Mouse (Mus musculus): ENCODE results near the gene Otud4.
"Not testable (repeated sequence)": the region's sequence is repeated elsewhere in the genome, so short reads cannot be mapped to it uniquely, and the experiment has no call there.

The Otud4 gene

GRCm38 (mm10) chr8:79638001-79638706 is 1.3 kb upstream of the Otud4 start:
- in situ Hi-C loops (cut with MboI, MseI), result no loop called here

- in situ Hi-C loops (cut with MboI, MseI), result no loop called here
These were observed 490 bp upstream of the Otud4 start for GRCm38 (mm10) chr8:79638707-79639549.

GRCm38 (mm10) chr8:79641119-79641518 is 1.7 kb downstream of the Otud4 start:
- in situ Hi-C loops (cut with MboI, MseI), result loop anchor here (10.0 kb wide), 1 partner anchor 54 kb away; no protein-coding TSS in a partner anchor

GRCm38 (mm10) chr8:79649569-79649968 is 10.2 kb downstream of the Otud4 start:
- in situ Hi-C loops (cut with MboI, MseI), result loop anchor here (10.0 kb wide), 1 partner anchor 45 kb away; no protein-coding TSS in a partner anchor

GRCm38 (mm10) chr8:79650158-79650814 is 10.9 kb downstream of the Otud4 start:
- in situ Hi-C loops (cut with MboI, MseI), result no loop called here

- in situ Hi-C loops (cut with MboI, MseI), result no loop called here
These were observed 14.3 kb downstream of the Otud4 start for GRCm38 (mm10) chr8:79653736-79654135.

- in situ Hi-C loops (cut with MboI, MseI), result not testable (repeated sequence)
These were observed 19.3 kb downstream of the Otud4 start for GRCm38 (mm10) chr8:79658715-79659114.

- in situ Hi-C loops (cut with MboI, MseI), result loop anchor here (25.0 kb wide), 1 partner anchor 1311 kb away; no protein-coding TSS in a partner anchor
These were observed 37.0 kb downstream of the Otud4 start for GRCm38 (mm10) chr8:79676461-79676860.

GRCm38 (mm10) chr8:79679005-79679404 is 39.6 kb downstream of the Otud4 start:
- in situ Hi-C loops (cut with MboI, MseI), result loop anchor here (25.0 kb wide), 1 partner anchor 1308 kb away; no protein-coding TSS in a partner anchor

GRCm38 (mm10) chr8:79680083-79680482 is 40.7 kb downstream of the Otud4 start:
- in situ Hi-C loops (cut with MboI, MseI), result loop anchor here (25.0 kb wide), 1 partner anchor 1307 kb away; no protein-coding TSS in a partner anchor

- in situ Hi-C loops (cut with MboI, MseI), result loop anchor here (25.0 kb wide), 1 partner anchor 1307 kb away; no protein-coding TSS in a partner anchor
These were observed 41.1 kb downstream of the Otud4 start for GRCm38 (mm10) chr8:79680555-79680954.

- in situ Hi-C loops (cut with MboI, MseI), result loop anchor here (25.0 kb wide), 1 partner anchor 1306 kb away; no protein-coding TSS in a partner anchor
These were observed 41.5 kb downstream of the Otud4 start for GRCm38 (mm10) chr8:79680965-79681364.

GRCm38 (mm10) chr8:79685927-79686326 is 46.5 kb downstream of the Otud4 start:
- in situ Hi-C loops (cut with MboI, MseI), result loop anchor here (5.0 to 25.0 kb wide), 2 partner anchors 1031 to 1301 kb away; no protein-coding TSS in a partner anchor

GRCm38 (mm10) chr8:79692531-79692930 is 53.1 kb downstream of the Otud4 start:
- in situ Hi-C loops (cut with MboI, MseI), result loop anchor here (10.0 to 25.0 kb wide), 2 partner anchors 48 to 1295 kb away; no protein-coding TSS in a partner anchor

- in situ Hi-C loops (cut with MboI, MseI), result loop anchor here (5.0 kb wide), 1 partner anchor 44 kb away; no protein-coding TSS in a partner anchor
These were observed 67.3 kb downstream of the Otud4 start for GRCm38 (mm10) chr8:79706687-79707086.

GRCm38 (mm10) chr8:79711064-79711961 is 71.9 kb downstream of the Otud4 start, which contains the start of the genes Abce1 and Anapc10:
TSS of gene Abce1 (minus strand) at chr8:79711740.
TSS of gene Anapc10 (plus strand) at chr8:79711820.
- in situ Hi-C loops (cut with MboI, MseI), result no loop called here

- in situ Hi-C loops (cut with MboI, MseI), result no loop called here
These were observed 73.3 kb downstream of the Otud4 start for GRCm38 (mm10) chr8:79712676-79713075.

- in situ Hi-C loops (cut with MboI, MseI), result no loop called here
These were observed 82.1 kb downstream of the Otud4 start for GRCm38 (mm10) chr8:79721537-79721936.

- in situ Hi-C loops (cut with MboI, MseI), result no loop called here
These were observed 83.9 kb downstream of the Otud4 start for GRCm38 (mm10) chr8:79723308-79723707.

GRCm38 (mm10) chr8:79724589-79724988 is 85.2 kb downstream of the Otud4 start:
- in situ Hi-C loops (cut with MboI, MseI), result no loop called here

Data from T-helper 1 cell (primary cell).